Mouse (Mus musculus): Measurements from ENCODE around the gene Mov10. TPM values are rescaled to one million over a fixed set of nuclear protein-coding genes. Genes with fewer than 3 reads are reported as not detected.

The Mov10 gene
- total and polyA plus RNA-seq, 3 experiments: 7.2 to 31.9 (median 18.4) TPM

DNA sequence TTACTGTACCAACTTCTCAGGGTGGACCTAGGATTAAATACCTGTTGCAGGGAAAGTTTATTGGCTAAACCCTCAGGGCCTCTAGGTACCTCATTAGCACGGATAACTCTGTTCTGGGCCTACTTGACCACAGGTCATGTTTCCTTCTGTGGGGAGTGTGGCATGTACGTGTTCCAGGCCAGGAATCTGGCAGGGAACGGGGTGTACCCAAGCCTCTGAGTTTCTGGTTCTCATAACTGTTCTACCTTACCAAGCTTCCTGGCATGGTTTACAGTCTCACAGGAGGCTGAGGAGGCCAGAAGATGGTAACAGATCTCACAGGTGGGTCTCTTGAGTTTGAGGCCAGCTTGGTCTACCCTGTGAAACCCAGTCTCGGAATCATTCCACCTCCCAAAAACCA is 28.2 kb upstream of the Mov10 start:
- dilution Hi-C loops (cut with MboI; ENCODE audit: extremely low pct_ligation_motif_present, extremely low pct_unique_long_range_greater_than_20kb, low sequenced_read_pairs) (no loop called here), in situ Hi-C loops (cut with MboI; ENCODE audit: low pct_ligation_motif_present, low pct_unique_long_range_greater_than_20kb, low sequenced_read_pairs) (no loop called here)
- Histone ChIP-seq H3K9me3 (replicated peaks; ENCODE audit: low read length) (no peaks in the 10 kb centered on the region), H3K9ac (ENCODE audit: insufficient read depth, low read depth) (no peak overlapping the region), H3K27ac (ENCODE audit: insufficient read depth, low read depth) (no peak overlapping the region), H3K4me1 (ENCODE audit: control insufficient read depth in 1 of 2, insufficient read depth in 2 of 2) (0 out of 4 replicates have a peak, but pooled peaks cover 0 to 3% of the 10 kb centered on the region in 2 experiments), H3K4me2 (ENCODE audit: insufficient read depth, low read depth, poor library complexity, severe bottlenecking) (no peak overlapping the region), H3K4me3 (replicated peaks in 1 of 3; ENCODE audit: low read depth in 2 of 3, low read length in 2 of 3, poor library complexity in 1 of 3) (no peak overlapping the region), H3K27me3 (replicated peaks) (no peaks in the 10 kb centered on the region), H3K79me2 (replicated peaks; ENCODE audit: control insufficient read depth, extremely low read depth, insufficient read depth, poor library complexity, severe bottlenecking) (peaks cover 69% of the 10 kb centered on the region), H3K36me3 (replicated peaks in 1 of 2; ENCODE audit: control insufficient read depth in 1 of 2, insufficient read depth in 1 of 2, low read length in 1 of 2) (peaks cover 30 to 78% of the 10 kb centered on the region in 2 experiments)
- no peak for DNase-seq (ENCODE audit: extremely low read depth)
- TF ChIP-seq KAT2A (IDR thresholded peaks at IDR 0.05; ENCODE audit: insufficient replicate concordance, low read length): no peak
- no peak for TF ChIP-seq GABPA (IDR thresholded peaks at IDR 0.05; ENCODE audit: insufficient replicate concordance, low read depth, low read length)
- no peak for TF ChIP-seq ELF1 (IDR thresholded peaks at IDR 0.05; ENCODE audit: low read depth, low read length)
- TF ChIP-seq RAD21 (IDR thresholded peaks at IDR 0.05; ENCODE audit: low read depth, low read length): no peak
- TF ChIP-seq CHD2 (IDR thresholded peaks at IDR 0.05; ENCODE audit: low read length): no peak
- no peak for TF ChIP-seq CHD1 (IDR thresholded peaks at IDR 0.05; ENCODE audit: low read depth, low read length)
- no peak for TF ChIP-seq TBP (conservative IDR thresholded peaks at IDR 0.05; ENCODE audit: low read depth, low read length)
- TF ChIP-seq POLR2AphosphoS2 (IDR thresholded peaks at IDR 0.05; ENCODE audit: low read depth, low read length): no peak
- TF ChIP-seq ETS1 (conservative IDR thresholded peaks at IDR 0.05; ENCODE audit: low read depth, low read length): no peak
- TF ChIP-seq NRF1 (IDR thresholded peaks at IDR 0.05; ENCODE audit: low read depth, low read length): no peak
- no peak for TF ChIP-seq MAX (IDR thresholded peaks at IDR 0.05; ENCODE audit: low read length)
- TF ChIP-seq POLR2A (IDR thresholded peaks at IDR 0.05; ENCODE audit: low read depth, low read length): no peak
- no peak for TF ChIP-seq ZC3H11A (IDR thresholded peaks at IDR 0.05; ENCODE audit: low read depth, low read length)
- TF ChIP-seq TCF12 (IDR thresholded peaks at IDR 0.05; ENCODE audit: low read depth, low read length): no peak

DNA sequence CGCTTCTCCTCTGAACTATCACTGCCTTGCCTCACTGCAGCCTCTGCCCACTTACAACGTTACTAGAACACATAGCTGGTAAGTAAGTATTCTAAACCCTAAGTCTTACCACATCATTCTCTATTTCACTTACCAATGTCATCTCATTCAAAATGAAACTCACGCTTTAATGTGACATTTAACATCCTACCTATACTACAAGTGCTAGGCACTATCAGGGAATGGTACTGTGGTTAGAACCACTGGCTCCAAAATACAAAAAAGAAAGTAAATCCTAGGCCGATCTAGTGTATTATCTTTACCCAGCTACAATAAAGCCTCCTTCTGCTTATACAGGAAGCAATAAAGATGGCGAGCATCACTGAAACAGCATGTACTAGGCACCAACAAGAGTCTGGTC is 22.7 kb upstream of the Mov10 start:
- Histone ChIP-seq H3K36me3 (replicated peaks in 1 of 2; ENCODE audit: control insufficient read depth in 1 of 2, insufficient read depth in 1 of 2, low read length in 1 of 2) (peaks cover 35 to 79% of the 10 kb centered on the region in 2 experiments), H3K4me1 (ENCODE audit: control insufficient read depth in 1 of 2, insufficient read depth in 2 of 2) (0 out of 4 replicates have a peak, but pooled peaks cover 0 to 4% of the 10 kb centered on the region in 2 experiments), H3K9me3 (replicated peaks; ENCODE audit: low read length) (no peaks in the 10 kb centered on the region), H3K4me3 (replicated peaks in 1 of 3; ENCODE audit: low read depth in 2 of 3, low read length in 2 of 3, poor library complexity in 1 of 3) (no peak overlapping the region), H3K4me2 (ENCODE audit: insufficient read depth, low read depth, poor library complexity, severe bottlenecking) (no peak overlapping the region), H3K27ac (ENCODE audit: insufficient read depth, low read depth) (no peak overlapping the region), H3K27me3 (replicated peaks) (no peaks in the 10 kb centered on the region), H3K79me2 (replicated peaks; ENCODE audit: control insufficient read depth, extremely low read depth, insufficient read depth, poor library complexity, severe bottlenecking) (peaks cover 20% of the 10 kb centered on the region), H3K9ac (ENCODE audit: insufficient read depth, low read depth) (no peak overlapping the region)
- in situ Hi-C loops (cut with MboI; ENCODE audit: low pct_ligation_motif_present, low pct_unique_long_range_greater_than_20kb, low sequenced_read_pairs) (no loop called here), dilution Hi-C loops (cut with MboI; ENCODE audit: extremely low pct_ligation_motif_present, extremely low pct_unique_long_range_greater_than_20kb, low sequenced_read_pairs) (no loop called here)
- no peak for TF ChIP-seq SIN3A (IDR thresholded peaks at IDR 0.05; ENCODE audit: low read length)
- TF ChIP-seq POLR2A (IDR thresholded peaks at IDR 0.05; ENCODE audit: low read depth, low read length): no peak
- TF ChIP-seq ZC3H11A (IDR thresholded peaks at IDR 0.05; ENCODE audit: low read depth, low read length): no peak
- no peak for TF ChIP-seq ZMIZ1 (IDR thresholded peaks at IDR 0.05; ENCODE audit: low read depth, low read length)
- TF ChIP-seq RAD21 (IDR thresholded peaks at IDR 0.05; ENCODE audit: low read depth, low read length): no peak
- TF ChIP-seq MEF2A (IDR thresholded peaks at IDR 0.05; ENCODE audit: borderline replicate concordance, low read depth, low read length): no peak
- no peak for TF ChIP-seq UBTF (IDR thresholded peaks at IDR 0.05; ENCODE audit: low read depth, low read length)
- TF ChIP-seq SMC3 (IDR thresholded peaks at IDR 0.05; ENCODE audit: low read depth, low read length): no peak
- TF ChIP-seq JUN (IDR thresholded peaks at IDR 0.05; ENCODE audit: insufficient read depth, low read depth, low read length): no peak
- TF ChIP-seq CTCF (conservative IDR thresholded peaks at IDR 0.05 in 1 of 2, IDR thresholded peaks at IDR 0.05 in 1 of 2; ENCODE audit: low read depth in 2 of 2, low read length in 2 of 2): no peak
- no peak for TF ChIP-seq MAX (IDR thresholded peaks at IDR 0.05; ENCODE audit: low read length)
- TF ChIP-seq IRF4 (IDR thresholded peaks at IDR 0.05; ENCODE audit: low read depth, low read length): no peak
- no peak for TF ChIP-seq USF2 (conservative IDR thresholded peaks at IDR 0.05; ENCODE audit: low read depth, low read length)
- TF ChIP-seq RCOR1 (conservative IDR thresholded peaks at IDR 0.05; ENCODE audit: low read depth, low read length): no peak
- DNase-seq (ENCODE audit: extremely low read depth): no peak
